Mouse (Mus musculus) frontal cortex, postnatal 10 days (tissue): ENCODE measurements around the gene Csf2rb.

Experiments
- DNase-seq, 2 experiments: peaks; one replicate each; pipeline ENCODE4 v3.0.0; 2022; ENCODE audit warnings: low spot score in 2 of 2, mixed read lengths in 1 of 2

Gene Csf2rb

GRCm38 (mm10) chr15:78377859-78378258 lies 52.3 kb downstream of the Csf2rb start:
- DNase-seq = no peak

DNA sequence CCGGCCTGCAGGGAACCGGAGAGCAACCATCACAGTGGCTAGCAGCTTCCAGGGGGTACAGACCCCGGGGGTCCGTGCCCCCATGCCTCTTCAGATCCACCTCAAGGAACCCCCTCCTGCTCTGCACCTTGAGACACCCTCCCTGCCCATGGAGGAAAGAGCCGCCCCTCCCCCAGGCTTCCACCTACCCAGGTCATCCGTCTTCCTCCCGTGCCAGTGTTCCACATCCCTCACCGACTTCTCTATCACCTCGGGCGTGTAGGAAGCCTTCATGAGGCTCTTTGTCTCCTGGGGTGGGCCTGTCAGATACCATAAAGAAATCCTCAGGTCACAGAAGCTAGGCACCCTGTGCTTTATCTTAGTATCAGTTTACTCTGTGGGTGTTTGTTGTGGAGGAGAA lies 53.0 kb downstream of the Csf2rb start:
- no peak for DNase-seq

- DNase-seq = no peak
Observed at GRCm38 (mm10) chr15:78380208-78380607, 54.7 kb downstream of the Csf2rb start.

- no peak for DNase-seq
Observed at GRCm38 (mm10) chr15:78380741-78381140, 55.2 kb downstream of the Csf2rb start.

GRCm38 (mm10) chr15:78382115-78382514 lies 56.6 kb downstream of the Csf2rb start:
- DNase-seq = no peak

- DNase-seq = peak; percentile 43 to 64
Observed at GRCm38 (mm10) chr15:78383450-78384219, 58.1 kb downstream of the Csf2rb start.

DNA sequence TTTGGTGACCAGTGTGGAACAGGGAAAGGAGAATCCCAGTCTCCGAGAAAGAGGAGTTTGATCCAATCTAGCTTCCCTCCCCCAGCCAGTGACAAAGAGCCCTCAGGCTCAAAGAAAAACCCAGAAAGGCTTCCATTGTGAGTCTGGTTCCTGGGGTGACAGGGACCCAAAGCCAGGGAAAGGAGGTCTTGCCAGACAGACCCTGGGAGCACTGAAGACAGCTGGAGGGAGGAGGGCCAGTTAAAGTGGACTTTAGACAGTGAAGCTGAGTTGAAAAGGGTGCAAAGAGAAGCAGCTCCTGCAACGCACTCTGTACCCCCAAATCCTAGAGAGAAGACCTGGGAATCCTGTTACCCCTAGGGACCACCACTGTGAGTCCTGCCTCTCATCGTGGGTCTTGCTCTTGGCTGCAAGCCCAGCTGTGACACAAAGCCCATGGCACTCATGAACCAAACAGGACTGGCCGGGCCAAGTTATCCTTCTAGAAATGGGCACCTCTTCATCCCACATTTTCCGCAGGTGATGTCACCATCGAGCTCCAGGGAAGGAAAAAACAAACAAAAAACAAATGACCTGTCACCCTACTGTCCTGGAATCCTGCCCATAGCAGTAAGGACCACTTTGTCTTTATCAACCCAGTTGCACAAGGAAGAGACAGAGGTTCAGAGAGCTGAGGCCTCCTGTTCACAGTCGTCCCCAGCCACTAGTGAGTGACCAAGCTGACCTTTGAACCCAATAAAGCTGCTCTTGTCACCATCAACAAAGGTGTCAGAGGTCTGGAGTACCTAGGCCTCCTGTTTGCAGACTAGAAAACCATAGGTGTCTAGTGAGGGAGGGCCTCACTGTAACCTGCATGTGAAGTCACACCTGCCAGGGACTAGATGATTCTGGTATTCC lies 58.9 kb downstream of the Csf2rb start:
- DNase-seq = peak in 1 of 2 experiments; percentile 41

GRCm38 (mm10) chr15:78385564-78385963 lies 60.0 kb downstream of the Csf2rb start:
- DNase-seq = no peak

GRCm38 (mm10) chr15:78390855-78391254 lies 65.3 kb downstream of the Csf2rb start:
- no peak for DNase-seq

DNA sequence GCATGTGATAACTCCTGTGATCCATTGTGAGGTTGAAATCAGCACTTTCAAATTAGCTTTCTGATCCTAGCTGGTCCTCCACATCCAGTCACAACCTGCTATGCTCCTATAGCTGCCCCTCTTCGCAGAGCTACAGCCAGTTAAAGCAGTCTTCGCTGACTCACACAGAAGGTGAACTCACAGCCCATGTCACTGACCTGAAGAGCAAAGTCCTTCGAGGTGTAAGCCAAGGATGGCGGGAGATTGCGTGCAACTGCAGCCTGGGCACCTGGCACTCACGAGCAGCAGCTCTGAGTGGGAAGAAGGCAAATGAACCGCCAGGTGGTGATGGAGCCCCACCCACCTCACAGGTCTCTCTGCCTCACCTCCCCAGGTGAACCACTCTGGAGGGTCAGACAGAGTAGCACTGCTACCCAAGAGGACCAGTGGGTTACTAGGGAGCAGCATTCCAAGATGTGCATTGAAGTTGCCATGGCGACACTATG lies 70.0 kb downstream of the Csf2rb start, which contains the start of gene Tex33:
Tex33 (minus strand) TSS at position 435 of the 485 bp plus-strand sequence.
- DNase-seq = no peak

DNA sequence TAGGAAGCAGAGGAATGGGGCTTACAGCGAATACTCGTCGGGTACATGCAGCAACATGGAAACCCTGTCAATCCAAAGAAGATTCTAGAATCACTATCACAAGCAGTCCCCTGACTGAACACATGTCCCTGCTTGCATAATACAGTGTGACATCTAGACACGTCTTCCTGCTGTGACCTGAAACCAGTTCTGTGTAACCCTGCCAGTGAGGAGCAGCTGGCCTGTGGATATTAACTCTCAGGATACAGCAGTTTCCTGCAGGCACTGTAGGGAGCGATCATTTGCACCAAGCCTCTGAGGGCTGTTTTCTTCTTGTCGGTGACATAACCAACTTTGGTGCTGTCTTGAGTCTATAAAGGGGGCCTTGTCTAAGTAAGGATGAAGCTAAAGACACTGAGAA lies 75.8 kb downstream of the Csf2rb start:
- DNase-seq = no peak

DNA sequence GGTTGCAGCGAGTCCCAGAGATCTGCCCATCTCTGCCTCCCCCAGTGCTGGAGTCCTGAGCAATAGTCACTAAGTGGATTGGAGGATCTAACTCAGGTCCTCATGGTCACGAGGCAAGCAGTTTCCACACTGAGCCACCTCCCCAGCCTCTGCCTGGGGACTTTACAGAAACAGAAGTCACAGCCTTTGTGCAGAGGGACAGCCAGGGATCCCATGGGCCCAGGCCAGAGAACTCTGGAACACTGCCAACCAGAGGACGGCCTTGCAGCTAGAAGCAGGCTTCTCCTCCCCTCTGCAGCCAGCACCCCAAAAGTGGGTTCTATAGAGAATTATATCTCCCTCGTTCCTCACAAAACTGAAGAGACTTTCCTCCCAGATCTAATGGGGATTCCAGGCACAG lies 76.4 kb downstream of the Csf2rb start:
- DNase-seq = peak in 1 of 2 experiments; percentile 49

GRCm38 (mm10) chr15:78402423-78402822 lies 76.9 kb downstream of the Csf2rb start:
- DNase-seq = no peak

- no peak for DNase-seq
Observed at GRCm38 (mm10) chr15:78403301-78403741, 77.8 kb downstream of the Csf2rb start.
